Mouse (Mus musculus): Measurements from ENCODE around the gene Lcorl.

The Lcorl gene

GRCm38 (mm10) chr5:45857254-45858011, at the start of gene Lcorl:
Lcorl (minus strand) TSS chr5:45857615.
- DNase-seq (ENCODE audit: extremely low read depth, insufficient read length, low spot score), result peak; percentile 98

GRCm38 (mm10) chr5:45904683-45905082, 47.3 kb upstream of the Lcorl start:
- DNase-seq (ENCODE audit: extremely low read depth, insufficient read length, low spot score), result no peak

- DNase-seq (ENCODE audit: extremely low read depth, insufficient read length, low spot score), result no peak
Observed at GRCm38 (mm10) chr5:45903246-45903645, 45.8 kb upstream of the Lcorl start.

GRCm38 (mm10) chr5:45895362-45895761, 37.9 kb upstream of the Lcorl start:
- DNase-seq (ENCODE audit: extremely low read depth, insufficient read length, low spot score), result no peak

- DNase-seq (ENCODE audit: extremely low read depth, insufficient read length, low spot score), result no peak
Observed at GRCm38 (mm10) chr5:45893696-45894095, 36.3 kb upstream of the Lcorl start.

- DNase-seq (ENCODE audit: extremely low read depth, insufficient read length, low spot score), result no peak
Observed at GRCm38 (mm10) chr5:45876328-45876727, 18.9 kb upstream of the Lcorl start.

GRCm38 (mm10) chr5:45875472-45875871, 18.1 kb upstream of the Lcorl start:
- peak; percentile 27 for DNase-seq (ENCODE audit: extremely low read depth, insufficient read length, low spot score)

- no peak for DNase-seq (ENCODE audit: extremely low read depth, insufficient read length, low spot score)
Observed at GRCm38 (mm10) chr5:45874284-45875030, 17.0 kb upstream of the Lcorl start.

GRCm38 (mm10) chr5:45858368-45858767, 953 bp upstream of the Lcorl start:
- no peak for DNase-seq (ENCODE audit: extremely low read depth, insufficient read length, low spot score)

- DNase-seq (ENCODE audit: extremely low read depth, insufficient read length, low spot score), result no peak
Observed at GRCm38 (mm10) chr5:45856876-45857253, 550 bp downstream of the Lcorl start.

GRCm38 (mm10) chr5:45856303-45856821, 1.1 kb downstream of the Lcorl start:
- peak; percentile 80 for DNase-seq (ENCODE audit: extremely low read depth, insufficient read length, low spot score)

- no peak for DNase-seq (ENCODE audit: extremely low read depth, insufficient read length, low spot score)
Observed at GRCm38 (mm10) chr5:45855526-45856302, 1.7 kb downstream of the Lcorl start.

- no peak for DNase-seq (ENCODE audit: extremely low read depth, insufficient read length, low spot score)
Observed at GRCm38 (mm10) chr5:45844723-45845122, 12.7 kb downstream of the Lcorl start.

- no peak for DNase-seq (ENCODE audit: extremely low read depth, insufficient read length, low spot score)
Observed at GRCm38 (mm10) chr5:45835131-45835530, 22.3 kb downstream of the Lcorl start.

GRCm38 (mm10) chr5:45811527-45811926, 45.9 kb downstream of the Lcorl start:
- DNase-seq (ENCODE audit: extremely low read depth, insufficient read length, low spot score), result no peak

GRCm38 (mm10) chr5:45791864-45792263, 65.6 kb downstream of the Lcorl start:
- no peak for DNase-seq (ENCODE audit: extremely low read depth, insufficient read length, low spot score)

GRCm38 (mm10) chr5:45790221-45790620, 67.2 kb downstream of the Lcorl start:
- no peak for DNase-seq (ENCODE audit: extremely low read depth, insufficient read length, low spot score)

- no peak for DNase-seq (ENCODE audit: extremely low read depth, insufficient read length, low spot score)
Observed at GRCm38 (mm10) chr5:45757502-45758121, 99.8 kb downstream of the Lcorl start.

- no peak for DNase-seq (ENCODE audit: extremely low read depth, insufficient read length, low spot score)
Observed at GRCm38 (mm10) chr5:45737911-45738310, 119.5 kb downstream of the Lcorl start.

- no peak for DNase-seq (ENCODE audit: extremely low read depth, insufficient read length, low spot score)
Observed at GRCm38 (mm10) chr5:45733751-45734150, 123.7 kb downstream of the Lcorl start.
